Mouse (Mus musculus): ENCODE measurements around the gene Coq3.

GRCm38 (mm10) chr4:21885831-21886230 lies 6.4 kb downstream of the Coq3 start:
- TF ChIP-seq CTCF (IDR thresholded peaks at IDR 0.05; ENCODE audit: low read depth) (no peak), EP300 (IDR thresholded peaks at IDR 0.05; ENCODE audit: low read depth) (no peak)

All from liver, embryonic 14.5 days (tissue).